Mouse (Mus musculus) kidney, adult 2 months (tissue): ENCODE results near the gene C2cd5.

Experiments
- CTCF ChIP-seq: fragments of 200-500 bp; conservative IDR thresholded peaks from 2 replicates; pipeline ENCODE4 v1.5.1; 2011; ENCODE audit warnings: low read depth, mild to moderate bottlenecking, control low read depth, low read length, moderate library complexity, mixed read lengths; ENCODE audit not compliant: insufficient read depth, insufficient read length
- POLR2A ChIP-seq: fragments of 200-500 bp; IDR thresholded peaks from one replicate; pipeline ENCODE4 v1.6.1; 2011; ENCODE audit warnings: low read depth, low read length, control low read depth

DNA sequence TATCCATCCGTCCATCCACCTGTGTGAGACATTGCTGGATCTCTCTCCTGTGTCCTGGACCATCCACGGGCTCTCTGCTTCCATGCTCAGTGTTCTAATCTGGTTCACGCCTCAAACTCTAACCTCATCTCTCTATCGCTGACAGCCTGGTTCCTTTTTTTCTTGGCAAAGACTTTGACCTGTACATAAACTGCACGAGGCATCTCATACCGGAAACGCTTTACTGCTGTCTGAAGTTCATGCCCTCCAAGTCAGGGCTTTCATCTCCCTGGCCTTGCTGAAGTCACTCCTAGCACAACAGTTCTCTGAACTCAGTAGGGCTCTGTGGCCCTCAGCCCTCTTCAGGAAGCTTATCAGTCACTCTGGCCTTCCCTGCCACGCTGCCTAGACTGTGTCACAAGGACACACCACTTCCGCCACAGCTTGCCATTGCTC lies 15.1 kb upstream of the C2cd5 start:
- TF ChIP-seq POLR2A, result no peak
- no peak for TF ChIP-seq CTCF
